Mouse (Mus musculus) cortical plate, adult 2 months (tissue): ENCODE results near the gene Csmd2.

Experiments used
- CTCF ChIP-seq: fragments of 200-500 bp; IDR thresholded peaks from 2 replicates; pipeline ENCODE4 v1.5.1; 2011; ENCODE audit warnings: mild to moderate bottlenecking, control low read depth, low read length; ENCODE audit not compliant: insufficient read depth; ENCODE audit errors: extremely low read depth
- POLR2A ChIP-seq: fragments of 200-500 bp; IDR thresholded peaks from 2 replicates; pipeline ENCODE4 v1.6.1; 2011; ENCODE audit warnings: mild to moderate bottlenecking, low read length, control low read depth; ENCODE audit not compliant: insufficient read depth; ENCODE audit errors: extremely low read depth

DNA sequence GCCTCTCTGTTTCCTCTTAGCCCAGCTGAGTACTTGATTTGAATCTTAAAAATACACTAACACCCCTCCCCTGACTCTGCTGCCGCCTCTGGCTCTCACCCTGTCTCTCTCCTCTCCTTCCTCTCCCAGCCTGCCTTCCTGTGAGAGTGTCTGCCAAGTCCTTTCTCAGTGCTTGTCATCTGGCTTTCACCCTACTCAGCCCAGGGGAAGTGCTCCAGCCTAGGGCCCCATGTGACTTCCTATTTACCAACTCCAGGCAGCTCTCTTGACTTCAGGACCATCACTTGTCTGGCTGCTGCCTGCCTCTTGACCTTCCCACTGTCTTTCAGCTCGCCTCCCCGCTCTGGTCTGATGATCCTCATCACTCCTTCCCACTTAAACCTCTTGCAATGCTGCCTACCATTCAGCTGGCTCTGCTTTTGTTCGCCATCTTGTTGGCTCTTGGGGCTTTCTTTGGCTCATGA lies 15.0 kb downstream of the Csmd2 start:
- TF ChIP-seq POLR2A = no peak
- TF ChIP-seq CTCF = no peak
